Mouse (Mus musculus) embryonic fibroblast, embryonic 13.5 days (primary cell): Measurements from ENCODE around the gene Eif4g1.

ENCODE experiments used
- CTCF ChIP-seq: IDR thresholded peaks from 2 replicates; pipeline ENCODE4 v1.5.1; 2011; ENCODE audit warnings: mild to moderate bottlenecking, control low read depth, low read length, moderate library complexity, borderline replicate concordance; ENCODE audit not compliant: insufficient read depth
- POLR2A ChIP-seq: IDR thresholded peaks from 2 replicates; pipeline ENCODE4 v1.6.1; 2011; ENCODE audit warnings: low read depth, mild to moderate bottlenecking, control low read depth, low read length, moderate library complexity

DNA sequence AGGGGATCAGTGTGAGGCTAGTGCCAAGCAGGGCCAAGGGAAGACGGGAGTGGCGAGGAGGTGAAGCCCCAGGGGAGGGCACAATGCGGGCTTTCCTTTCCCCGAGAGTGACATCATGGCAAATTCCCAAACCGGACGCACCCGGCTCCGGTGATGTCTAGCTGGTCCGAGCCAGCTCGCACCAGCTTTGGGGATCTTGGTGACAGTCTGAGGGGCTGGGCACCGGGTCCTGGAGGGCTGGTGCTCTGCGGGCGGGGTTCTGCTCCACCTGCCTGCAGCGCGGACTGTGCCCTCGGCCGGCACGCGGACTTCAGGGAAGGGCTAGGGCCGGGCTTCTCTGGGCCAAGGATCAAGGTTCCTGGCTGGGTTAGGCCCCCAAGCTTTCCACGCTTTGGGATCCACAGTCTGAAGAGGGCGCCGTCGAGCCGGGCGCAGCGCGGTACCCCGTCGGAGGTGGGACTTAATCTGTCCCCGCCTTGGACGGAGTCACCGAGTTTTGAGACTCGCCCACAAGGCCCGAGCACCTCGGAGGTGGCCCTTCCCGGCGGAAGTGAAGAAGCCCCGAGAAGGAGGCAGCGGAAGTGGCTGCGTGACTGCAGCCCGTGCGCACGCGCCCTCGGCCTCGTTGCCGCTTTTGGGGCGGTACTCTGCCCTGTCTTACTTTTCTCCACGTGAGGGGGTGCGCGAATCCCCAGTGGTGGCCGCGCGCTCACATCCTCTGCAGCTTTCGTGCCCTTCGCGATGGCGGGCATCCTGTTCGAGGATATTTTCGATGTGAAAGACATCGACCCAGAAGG is 49.3 kb downstream of the Eif4g1 start, which contains the start of the genes Polr2h and Clcn2:
- peak; percentile 53 for TF ChIP-seq CTCF
- TF ChIP-seq POLR2A: peak; percentile 79
